Mouse (Mus musculus) G1E (cell line): ENCODE measurements at regions not wholly inside any gene's neighbourhood (a gene's known extent, or its start where the extent isn't known, plus 50 kb on each side); places are given as distances from the start of the nearest gene placed in this dataset.

Experiments
- CTCF ChIP-seq: IDR thresholded peaks from 2 replicates; pipeline ENCODE4 v1.5.1; 2012; ENCODE audit warnings: low read depth, low read length, inconsistent platforms, mixed read lengths
- GATA1 ChIP-seq: IDR thresholded peaks from 2 replicates; pipeline ENCODE4 v1.6.1; 2012; ENCODE audit warnings: borderline replicate concordance, low read length, inconsistent platforms, mixed read lengths
- GATA2 ChIP-seq: IDR thresholded peaks from 2 replicates; pipeline ENCODE4 v1.6.1; 2012; ENCODE audit warnings: low read depth, low read length, inconsistent platforms, borderline replicate concordance
- POLR2AphosphoS5 ChIP-seq: IDR thresholded peaks from 2 replicates; pipeline ENCODE4 v1.6.1; 2012; ENCODE audit warnings: low read depth, low read length, inconsistent platforms; ENCODE audit not compliant: insufficient replicate concordance
- TAL1 ChIP-seq: conservative IDR thresholded peaks from 2 replicates; pipeline ENCODE4 v1.6.1; 2012; ENCODE audit warnings: low read depth, low read length, inconsistent platforms, mixed read lengths

DNA sequence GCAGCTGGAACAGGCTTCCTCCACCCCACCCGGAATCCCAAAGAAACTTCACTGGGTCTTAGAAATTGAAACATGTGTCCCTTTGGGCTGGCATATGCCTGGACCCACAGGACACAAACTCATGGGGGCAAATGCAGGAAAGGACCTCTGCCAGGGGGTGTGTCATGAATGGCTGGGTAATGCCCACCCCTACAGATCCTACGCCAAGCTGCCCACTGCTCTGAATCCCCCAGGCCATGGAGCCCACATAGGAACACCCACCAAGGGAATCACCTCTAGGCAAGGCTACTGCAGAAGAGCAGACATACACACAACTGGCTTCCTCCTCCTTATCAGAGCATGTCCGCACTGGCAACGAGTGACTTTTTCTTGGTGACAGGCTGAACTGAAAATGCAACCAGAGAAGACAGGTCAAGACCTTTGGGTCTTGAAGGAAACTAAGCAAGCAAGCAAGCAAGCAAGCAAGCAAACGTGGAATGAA, 54.4 kb upstream of the Ezh2 start:
- no peak for TF ChIP-seq CTCF
- no peak for TF ChIP-seq POLR2AphosphoS5
- no peak for TF ChIP-seq GATA1
- TF ChIP-seq TAL1 = no peak
- TF ChIP-seq GATA2 = no peak
